Mouse (Mus musculus): Measurements from ENCODE around the gene Myg1.

- TF ChIP-seq CTCF (IDR thresholded peaks at IDR 0.05; ENCODE audit: low read depth) = no peak
- no peak for TF ChIP-seq EP300 (IDR thresholded peaks at IDR 0.05; ENCODE audit: low read depth)
These were observed at the start of gene Myg1 for GRCm38 (mm10) chr15:102331610-102332015.

All from liver, embryonic 14.5 days (tissue).